Mouse (Mus musculus): ENCODE results near the gene Dnajc13.

- TF ChIP-seq CTCF (IDR thresholded peaks at IDR 0.05; ENCODE audit: low read depth) (no peak), EP300 (optimal IDR thresholded peaks at IDR 0.05) (no peak)
Measured at GRCm38 (mm10) chr9:104188704-104189103, 74.0 kb downstream of the Dnajc13 start.
